Mouse (Mus musculus): ENCODE measurements at regions not wholly inside any gene's neighbourhood (a gene's known extent, or its start where the extent isn't known, plus 50 kb on each side); places are given as distances from the start of the nearest gene placed in this dataset.

DNA sequence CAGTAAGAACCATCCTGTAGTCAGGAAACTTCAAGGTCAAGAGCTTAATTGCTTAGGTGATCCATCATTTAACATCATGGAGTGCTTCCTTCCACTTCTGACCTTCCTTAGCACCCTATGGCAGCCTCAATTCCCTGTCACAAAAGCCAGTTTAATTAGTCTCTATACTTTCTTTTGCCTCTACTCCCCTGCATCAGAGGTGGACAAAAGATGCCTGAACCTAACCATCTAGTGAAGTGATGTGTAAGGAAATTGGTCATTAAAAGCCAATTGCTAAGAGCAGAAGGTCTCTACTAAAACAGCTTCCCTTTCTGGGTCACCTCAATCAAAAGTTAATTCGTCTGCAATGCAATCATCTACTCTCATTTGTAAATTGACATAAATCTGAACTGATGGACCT is 234.3 kb upstream of the Fbxl7 start:
- no peak for DNase-seq (ENCODE audit: low read depth, low spot score)

DNA sequence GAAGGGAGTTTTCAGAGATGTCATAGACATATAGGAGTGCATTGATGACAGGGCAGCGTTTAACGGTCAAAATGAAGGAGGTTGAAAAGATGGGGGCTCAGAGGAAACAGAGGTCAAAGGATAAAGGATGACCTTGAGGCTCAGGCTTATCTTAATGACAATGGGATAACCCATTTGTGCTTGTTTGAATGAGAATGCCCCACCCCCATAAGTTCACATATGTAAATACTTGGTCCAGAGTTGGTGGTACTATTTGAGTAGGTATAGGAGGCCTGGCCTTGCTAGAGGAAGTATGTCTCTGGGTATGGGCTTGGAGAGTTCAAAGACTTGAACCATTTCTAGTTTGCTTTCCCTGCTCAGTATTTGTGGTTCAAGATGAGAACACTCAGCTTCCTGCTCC is 237.4 kb upstream of the Fbxl7 start:
- no peak for DNase-seq (ENCODE audit: low read depth, low spot score)

DNA sequence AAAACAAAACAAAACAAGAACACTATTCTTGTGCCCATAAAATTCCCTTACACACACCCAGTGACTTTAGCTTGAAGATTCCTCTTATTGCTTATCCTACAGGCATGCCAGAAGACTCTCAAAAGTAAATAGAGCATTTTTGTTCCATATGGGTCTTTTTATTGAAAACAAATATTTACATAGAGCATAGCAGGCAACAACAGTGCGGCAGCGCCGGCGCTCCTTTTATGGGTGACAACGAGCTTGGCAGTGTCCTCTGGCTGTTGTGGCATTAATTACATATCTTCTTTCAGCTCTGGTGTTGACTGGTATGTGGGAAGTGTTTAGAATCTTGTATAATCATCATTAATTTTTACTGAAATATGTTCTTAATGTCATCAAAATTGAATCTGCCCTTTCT is 242.2 kb upstream of the Fbxl7 start:
- DNase-seq (ENCODE audit: low read depth, low spot score) = no peak

DNA sequence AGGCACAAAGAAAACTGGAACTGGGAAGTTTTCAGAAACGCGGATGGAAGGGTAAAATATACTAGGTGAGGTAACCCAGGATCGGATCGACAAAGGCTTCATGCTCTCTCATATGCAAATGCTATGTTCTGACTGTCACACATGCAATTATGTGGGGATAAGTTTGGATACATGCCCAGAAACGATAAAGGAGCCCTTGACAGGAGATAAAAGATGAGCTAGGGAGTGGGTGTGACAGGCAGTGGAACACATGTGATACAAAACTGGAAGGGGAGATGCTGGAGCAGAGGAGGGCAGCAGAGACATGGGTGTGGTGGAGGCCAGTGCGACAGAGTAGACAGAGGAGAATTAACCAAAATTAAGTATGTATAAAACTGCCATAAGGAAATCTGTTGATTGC is 250.5 kb upstream of the Fbxl7 start:
- DNase-seq (ENCODE audit: low read depth, low spot score) = no peak

DNA sequence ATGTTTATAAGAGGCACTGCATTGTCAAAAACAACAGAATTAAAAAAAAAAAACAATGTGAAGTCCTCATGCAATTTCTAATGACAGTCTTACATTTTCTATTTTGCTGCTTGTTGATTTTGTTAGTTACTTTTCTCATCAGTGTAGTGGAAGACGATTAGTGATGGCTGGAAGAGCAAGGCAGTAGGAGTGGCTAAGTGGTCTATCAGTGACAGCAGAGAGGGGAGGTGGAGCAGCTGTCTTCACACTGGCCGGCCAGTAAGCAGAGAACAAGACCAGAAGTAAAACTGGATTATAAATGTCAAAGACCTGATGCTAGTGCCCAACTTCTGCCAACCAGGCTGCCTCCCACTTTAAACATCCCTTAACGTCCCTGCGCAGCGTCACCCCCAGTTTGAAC is 265.6 kb upstream of the Fbxl7 start:
- no peak for DNase-seq (ENCODE audit: low read depth, low spot score)

DNA sequence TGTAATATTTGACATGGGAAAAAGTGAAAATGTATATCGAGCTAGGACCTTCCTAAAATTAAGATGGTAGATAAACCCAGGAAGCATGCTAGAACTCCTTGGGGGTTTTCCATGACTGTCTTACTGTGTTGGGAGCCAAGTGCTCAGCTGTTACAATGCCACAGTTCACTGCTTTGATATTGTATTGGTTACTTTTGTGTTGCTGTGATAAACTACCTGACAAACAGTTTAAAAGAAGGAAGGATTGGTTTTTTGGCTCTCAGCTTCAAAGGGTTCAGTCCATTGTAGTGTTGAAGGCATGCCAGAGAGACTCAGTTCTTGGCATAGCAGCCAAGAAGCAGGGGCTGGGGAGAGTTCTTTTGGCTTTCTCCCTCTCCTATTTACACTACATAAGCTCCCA is 272.1 kb upstream of the Fbxl7 start:
- DNase-seq (ENCODE audit: low read depth, low spot score) = no peak

DNA sequence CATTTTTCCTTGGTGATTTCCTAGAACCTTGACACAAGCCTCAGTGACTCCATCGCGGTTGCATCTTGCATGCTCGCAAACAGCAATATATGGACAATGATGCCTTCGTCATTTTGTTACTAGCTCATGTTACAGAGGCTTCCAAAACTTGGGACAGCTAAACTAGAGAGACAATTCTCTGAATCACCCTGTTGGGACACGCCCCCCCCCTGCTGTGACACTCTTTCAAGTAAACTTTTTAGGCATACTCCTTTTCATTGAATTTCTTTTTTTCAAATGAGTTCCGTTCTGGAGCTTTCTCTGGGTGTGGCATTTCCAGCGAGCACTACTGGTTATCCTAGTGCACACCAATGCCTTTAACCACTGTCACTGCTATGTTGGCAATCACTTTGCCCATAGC is 274.5 kb upstream of the Fbxl7 start:
- no peak for DNase-seq (ENCODE audit: low read depth, low spot score)

DNA sequence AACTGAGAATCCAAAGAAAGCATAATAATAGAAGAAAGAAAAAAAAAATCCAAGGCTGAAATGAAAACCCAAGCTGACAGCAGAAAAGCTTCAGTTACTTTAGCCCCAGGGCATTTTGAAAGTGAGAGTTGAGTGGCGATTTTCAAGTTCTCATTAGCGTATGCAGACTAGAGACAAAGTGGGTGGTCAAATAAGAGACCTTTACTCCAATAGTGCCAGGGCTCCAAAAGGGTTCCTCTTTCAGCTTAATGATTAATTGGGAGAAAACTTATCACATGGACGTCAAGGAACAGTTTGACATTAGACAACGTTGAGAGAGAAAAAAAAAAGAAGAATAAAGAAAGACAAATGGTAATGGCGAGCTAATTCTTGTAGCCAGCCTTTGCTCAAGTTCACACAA is 278.1 kb upstream of the Fbxl7 start:
- DNase-seq (ENCODE audit: low read depth, low spot score) = peak; percentile 35

DNA sequence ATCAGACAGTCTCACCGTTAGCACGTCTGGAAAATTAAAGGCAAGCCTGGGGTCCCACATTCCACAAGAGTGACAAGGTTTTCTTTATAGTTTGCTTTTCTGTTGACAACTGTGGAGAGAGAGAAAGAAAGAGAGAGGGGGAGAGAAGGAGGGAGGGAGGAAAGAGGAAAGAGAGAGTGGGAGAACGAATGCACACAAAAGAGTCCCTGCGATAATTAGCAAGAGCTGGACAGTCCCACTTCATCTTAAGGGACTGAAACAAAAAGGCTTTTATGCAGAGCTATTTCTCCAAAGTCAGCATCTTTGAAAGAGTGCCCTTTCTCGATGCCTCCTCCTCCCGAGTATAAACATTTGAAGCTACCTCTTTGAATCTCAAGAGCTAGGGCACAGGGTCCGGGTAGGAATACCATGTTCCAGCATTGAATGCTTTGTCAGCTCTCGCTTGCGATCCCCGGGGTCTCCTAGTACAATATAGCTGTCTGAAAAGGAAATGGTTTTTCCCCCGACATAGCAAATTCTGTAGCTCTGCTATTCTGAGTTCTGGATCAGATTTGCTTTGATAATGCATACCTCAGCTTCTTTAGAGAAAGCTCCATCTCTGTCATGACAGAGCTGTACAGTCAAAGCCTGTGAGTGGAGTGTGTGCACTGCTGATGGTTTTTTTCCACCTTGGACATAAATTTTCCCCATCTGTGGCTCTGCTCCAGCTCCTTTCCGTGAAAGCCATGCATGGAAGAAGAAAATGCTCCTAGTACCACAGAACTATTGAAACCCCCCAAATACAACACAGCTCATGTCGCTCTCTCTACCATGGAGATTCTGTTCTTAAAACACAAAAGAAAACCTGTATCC is 282.9 kb upstream of the Fbxl7 start:
- DNase-seq (ENCODE audit: low read depth, low spot score) = no peak

DNA sequence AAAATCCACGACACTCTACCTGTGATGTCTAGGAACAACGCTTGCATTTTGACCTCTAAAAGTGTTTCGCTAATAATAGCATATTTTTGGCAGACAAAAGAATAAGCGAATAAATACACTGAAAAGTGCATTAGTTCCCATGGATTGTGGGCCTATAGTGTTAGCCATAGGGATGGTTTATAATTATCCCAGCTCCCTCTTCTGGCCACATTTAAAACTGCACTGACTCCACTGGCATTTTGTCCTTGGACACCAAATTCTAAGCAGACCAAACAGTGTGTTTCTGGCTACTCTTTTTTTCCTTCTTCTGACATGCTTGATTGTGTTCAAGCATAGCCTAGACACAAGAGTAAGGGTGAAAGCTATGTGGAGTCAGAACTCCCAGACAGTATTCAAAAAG is 276.8 kb upstream of the Ank start:
- DNase-seq (ENCODE audit: low read depth, low spot score) = peak; percentile 47

DNA sequence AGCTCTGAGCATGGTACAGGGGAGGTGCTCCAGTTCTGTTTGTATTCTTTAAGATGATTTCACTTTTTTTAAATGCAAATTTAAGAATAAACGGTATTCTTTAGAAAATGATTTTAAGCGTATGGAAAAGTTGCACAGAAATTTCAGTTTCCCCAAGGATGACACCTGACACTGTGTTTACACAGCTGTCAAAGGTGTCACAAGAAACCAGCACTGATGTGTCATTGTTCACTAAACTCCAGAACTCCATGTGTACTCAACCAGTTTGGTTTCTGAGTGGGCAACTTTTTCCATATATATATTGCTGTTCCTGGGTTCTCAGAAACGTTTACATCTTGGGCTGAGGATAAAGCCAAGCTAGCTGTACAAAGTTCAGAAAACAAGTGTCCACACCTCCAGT is 265.0 kb upstream of the Ank start:
- no peak for DNase-seq (ENCODE audit: low read depth, low spot score)

DNA sequence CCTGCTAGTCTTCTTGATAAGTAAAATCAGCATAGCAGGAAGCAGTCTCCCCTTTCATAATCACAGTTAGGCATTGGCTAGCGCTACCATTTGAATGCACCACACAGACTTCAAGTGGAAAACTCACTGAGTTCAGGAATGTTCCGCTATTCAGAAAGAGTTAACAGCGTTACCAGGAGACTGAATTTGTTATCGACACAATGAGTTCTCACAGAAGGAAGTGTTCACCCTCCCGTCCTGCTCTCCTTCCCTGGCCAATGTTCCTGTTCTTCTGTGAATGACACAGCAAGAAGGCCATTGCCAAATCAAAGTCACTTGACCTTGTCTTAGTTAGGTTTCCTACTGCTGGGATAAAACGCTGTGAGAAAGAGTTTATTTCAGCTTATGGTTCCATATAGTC is 261.6 kb upstream of the Ank start:
- DNase-seq (ENCODE audit: low read depth, low spot score) = no peak

DNA sequence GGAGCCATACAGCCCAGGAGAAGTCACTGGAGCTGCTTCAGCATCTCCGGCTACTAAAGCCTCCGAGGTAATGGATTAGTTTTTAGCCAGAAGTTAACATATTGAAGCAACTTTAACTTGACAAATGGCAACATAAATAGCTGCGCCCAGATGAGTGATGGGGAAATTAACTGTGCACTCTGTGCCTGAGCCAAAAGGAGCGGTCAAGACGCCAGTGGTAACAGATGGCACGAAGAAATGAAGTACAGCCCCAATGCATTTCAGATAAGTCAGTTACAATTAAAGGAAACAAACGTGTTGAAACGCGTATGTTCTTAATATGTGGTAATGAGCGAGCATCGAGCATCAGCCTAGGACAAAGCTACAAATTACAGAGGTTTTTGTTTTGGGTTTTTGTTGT is 259.0 kb upstream of the Ank start:
- DNase-seq (ENCODE audit: low read depth, low spot score) = peak; percentile 14

DNA sequence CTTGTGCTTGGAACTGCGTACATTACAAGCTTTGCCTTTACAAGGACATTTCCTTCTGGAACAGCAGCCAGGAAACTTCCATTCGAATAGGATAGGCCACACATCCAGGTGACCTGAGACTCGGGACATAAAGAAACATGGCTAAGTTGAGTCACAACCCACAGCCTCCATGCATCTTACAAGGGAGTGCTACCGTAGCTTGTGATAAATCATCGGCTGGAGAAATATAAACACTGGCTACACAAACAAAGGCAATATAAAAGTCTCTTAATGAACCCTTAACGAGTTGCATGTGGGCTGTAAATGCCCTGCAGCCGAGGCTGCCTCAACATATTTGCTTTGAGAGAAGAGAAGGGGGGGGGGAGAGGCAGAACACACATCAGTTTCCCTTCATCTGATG is 250.1 kb upstream of the Ank start:
- DNase-seq (ENCODE audit: low read depth, low spot score) = peak; percentile 86

DNA sequence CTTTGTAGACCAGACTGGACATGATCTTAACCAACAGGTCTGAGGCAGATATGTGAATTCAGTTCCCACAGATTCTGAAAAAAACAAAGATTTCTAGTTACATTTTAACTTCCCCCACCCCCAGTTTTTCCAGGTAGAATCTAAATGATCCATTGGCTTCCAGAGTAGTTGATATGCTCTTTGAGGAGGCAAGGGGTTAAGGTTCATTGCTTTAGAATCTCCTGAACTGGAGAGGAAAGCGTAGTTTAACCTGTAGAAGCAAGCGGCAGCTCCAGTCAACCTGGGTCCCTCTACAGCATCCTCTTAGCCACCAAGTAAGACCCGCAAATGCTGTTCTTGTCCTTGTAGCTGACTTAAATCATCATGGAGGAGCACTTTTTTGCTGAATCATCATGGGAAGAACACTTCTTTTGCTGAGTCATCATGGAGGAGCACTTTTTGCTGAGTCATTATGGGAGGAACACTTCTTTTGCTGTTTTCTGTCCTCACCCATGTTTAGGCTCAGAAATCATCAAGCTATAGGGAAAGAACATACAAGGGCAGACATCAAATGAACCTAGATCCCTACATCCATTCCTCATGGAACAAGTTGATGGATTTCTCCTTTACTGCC is 247.2 kb upstream of the Ank start:
- no peak for DNase-seq (ENCODE audit: low read depth, low spot score)

DNA sequence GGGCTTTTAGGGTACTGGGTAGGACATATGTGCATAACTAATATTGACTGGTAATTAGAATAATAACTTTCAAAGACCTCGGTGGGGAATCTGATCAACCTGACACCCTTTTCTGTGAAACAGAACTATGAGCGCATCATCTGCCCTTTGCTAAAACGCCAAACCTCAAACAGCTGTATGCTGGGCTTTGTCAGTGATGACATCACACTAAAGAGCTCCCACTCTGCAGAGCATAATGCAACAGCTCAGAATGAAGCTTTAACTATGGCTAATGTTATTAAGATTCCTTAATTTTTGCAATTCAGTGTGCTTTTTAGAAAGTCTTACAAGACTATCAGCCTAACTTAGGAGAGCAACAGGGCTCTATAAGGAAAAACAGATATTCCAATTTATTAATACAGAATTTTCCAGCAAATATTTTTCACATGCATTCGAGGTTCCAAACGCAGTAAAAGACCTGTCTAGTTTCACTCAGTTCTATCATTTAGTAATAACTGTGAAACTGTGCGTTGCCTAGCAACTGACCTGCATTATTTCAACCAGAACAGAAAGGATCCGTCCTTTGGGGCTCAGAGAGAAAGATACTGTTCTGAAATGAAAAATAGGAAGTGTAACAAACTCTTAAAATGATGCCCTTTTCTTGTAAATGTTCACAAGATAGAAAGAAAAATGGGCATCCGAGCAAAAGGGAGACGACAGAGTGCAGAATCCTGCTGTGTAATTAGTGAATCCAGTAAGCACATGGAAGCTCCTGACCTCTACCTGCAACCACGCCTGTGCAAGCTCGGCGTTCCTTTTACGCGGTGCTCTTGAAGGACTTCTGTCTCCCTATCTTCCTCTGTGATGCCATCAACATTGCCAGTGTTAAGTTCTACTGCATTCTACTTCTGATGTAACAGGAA is 242.6 kb upstream of the Ank start:
- DNase-seq (ENCODE audit: low read depth, low spot score) = no peak

DNA sequence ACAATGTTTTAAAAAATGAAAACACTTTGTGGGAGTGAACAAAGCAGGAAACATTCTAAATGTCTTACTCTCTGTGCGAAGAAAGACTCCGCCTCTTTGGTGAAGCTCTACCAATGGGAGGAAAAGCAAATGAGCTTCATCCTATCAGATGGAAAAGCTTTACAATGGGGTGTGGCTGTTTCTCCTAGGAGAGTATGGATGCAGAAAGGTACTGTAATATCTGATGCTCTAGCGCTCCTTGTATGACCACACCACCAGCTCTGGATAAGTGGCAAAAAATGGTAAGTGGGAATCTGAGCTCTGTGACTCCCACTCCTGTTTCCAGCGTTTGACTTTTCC is 242.0 kb upstream of the Ank start:
- no peak for DNase-seq (ENCODE audit: low read depth, low spot score)

DNA sequence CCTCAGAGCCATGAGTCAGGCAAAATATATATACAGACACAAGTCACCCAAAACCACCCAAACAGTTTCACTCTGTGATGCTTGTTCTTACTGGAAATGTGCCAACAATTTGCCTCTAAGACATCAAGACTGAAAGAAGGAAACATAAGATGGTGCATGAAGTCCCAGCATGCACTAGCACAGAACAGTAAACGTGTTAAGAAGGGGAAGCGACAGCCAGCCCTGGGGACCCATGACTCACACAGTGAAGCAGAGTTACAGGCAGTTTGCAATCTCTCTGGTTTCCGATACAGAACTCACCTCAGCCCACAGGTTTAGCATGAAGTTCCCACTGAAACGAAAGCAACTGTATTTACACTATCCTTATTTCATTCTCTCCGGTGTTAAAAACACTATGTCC is 233.7 kb upstream of the Ank start:
- DNase-seq (ENCODE audit: low read depth, low spot score) = no peak

DNA sequence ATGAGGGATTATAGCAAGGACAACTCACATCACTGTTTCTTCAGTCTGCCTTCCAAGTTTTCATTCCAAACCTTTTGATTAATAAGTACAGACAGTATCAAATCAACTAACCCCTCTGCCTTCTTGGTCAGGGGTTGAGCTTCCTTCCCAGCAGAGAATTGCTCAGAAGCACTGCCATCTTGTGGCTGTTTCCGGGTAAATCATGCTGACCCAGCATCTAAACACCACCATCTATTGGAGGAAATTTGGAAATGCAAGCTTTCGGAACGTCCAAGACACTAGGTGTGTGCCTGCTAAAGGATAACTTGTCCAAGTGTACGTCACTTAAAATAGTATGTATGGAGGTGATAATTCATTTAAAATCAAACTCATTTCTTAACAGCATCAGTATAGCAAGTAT is 231.7 kb upstream of the Ank start:
- DNase-seq (ENCODE audit: low read depth, low spot score) = peak; percentile 84

DNA sequence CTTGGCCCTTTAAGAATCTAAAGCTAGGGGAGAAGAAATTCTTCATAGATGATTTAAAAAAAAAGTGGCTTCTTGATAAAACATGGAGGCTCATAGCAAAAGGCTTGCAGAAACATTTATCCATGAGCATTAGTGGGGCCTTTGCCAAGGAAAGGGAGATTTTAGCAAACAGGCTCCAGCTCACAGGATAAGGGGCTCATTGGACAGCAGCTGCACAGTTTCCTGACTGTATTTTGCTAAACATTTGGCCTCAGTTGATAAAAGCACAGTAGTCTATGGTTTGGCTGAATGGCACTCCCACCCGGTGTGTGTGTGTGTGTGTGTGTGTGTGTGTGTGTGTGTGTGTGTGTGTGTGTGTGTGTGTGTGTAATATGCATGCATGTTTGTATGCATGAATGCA is 228.2 kb upstream of the Ank start:
- no peak for DNase-seq (ENCODE audit: low read depth, low spot score)

DNA sequence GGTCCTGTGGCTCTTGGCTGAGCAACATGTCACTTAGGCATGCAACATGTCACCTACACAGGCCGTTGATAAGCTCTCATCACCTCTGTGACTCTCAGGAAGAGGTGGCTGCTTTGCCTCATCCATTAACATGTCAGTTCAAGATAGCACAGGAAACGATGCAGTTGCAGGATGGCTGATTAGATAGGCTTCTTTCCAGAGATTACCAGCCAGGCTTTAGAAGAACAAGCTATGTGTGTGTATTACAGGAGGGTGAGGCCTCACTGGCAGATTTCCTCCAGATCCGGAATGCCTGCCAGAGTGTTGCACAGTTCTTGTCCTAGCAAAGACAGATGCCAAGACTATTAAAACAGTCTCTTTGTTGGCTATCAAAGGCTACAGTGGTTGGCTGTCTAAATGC is 220.2 kb upstream of the Ank start:
- DNase-seq (ENCODE audit: low read depth, low spot score) = no peak

DNA sequence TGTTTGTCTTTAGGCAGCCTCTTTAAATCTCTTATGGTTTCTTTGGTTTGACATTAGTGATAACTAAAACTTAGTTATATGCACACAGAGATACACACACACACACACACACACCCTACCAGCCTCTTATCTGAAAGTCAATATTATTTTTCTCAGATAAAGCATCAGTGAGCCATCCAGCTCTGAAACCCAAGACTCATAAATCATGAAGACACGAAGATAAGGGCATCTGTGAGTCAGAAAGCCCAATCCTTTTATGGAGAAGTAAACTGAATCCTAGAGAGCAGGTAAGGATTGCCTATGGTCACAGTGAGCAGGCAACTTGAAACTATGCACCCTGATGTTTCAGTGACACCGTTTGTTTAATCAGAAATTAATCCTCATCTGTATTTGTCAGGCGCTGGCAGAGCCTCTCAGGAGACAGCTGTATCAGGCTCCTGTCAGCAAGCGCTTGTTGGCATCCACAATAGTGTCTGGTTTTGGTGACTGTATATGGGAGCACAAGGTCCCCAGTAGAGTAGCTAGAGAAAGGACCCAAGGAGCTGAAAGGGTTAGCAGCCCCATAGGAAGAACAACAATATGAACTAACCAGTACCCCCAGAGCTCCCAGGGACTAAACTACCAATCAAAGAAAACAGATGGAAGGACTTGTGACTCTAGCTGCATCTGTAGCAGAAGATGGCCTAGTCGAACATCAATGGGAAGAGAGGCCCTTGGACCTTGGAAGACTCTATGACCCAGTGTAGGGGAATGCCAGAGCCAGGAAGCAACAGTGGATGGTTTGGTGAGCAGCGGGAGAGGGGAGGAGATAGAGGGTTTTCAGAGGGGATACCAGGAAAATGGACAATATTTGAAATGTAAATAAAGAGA is 207.3 kb upstream of the Ank start:
- DNase-seq (ENCODE audit: low read depth, low spot score) = no peak

Measured in forelimb bud, embryonic 11.5 days (tissue).